Mouse (Mus musculus): ENCODE measurements around the gene Ctnnbl1.

DNA sequence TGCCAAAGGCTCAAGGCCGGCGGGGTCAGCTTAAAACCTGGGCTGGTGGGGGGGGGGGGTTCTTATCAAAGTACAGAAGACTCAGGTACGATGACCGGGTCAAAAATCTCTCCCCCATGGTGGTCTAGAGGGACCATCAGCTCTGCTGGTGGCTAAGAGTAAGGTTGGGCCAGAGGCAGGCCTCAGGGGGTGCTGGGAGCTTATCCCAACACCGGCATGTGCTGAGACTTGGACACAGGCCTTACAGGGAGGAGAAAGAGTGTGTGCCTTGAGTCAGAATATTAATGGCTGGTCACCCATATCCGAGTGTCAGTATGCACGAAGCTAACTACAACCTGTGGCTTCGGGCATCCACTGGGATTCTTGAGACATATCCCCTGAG lies 31.4 kb upstream of the Ctnnbl1 start:
- TF ChIP-seq CTCF (IDR thresholded peaks at IDR 0.05; ENCODE audit: low read depth) (no peak), EP300 (IDR thresholded peaks at IDR 0.05; ENCODE audit: low read depth) (no peak)

Measured in liver, embryonic 14.5 days (tissue).